Mouse (Mus musculus) cerebellum, adult (tissue): ENCODE results near the gene Fbxo2.
A peak's percentile ranks its signal among the peaks of the same experiment; 100 is the strongest.

Experiments used
- ATAC-seq: cut with Nextera tagmentation; 2 replicates; pipeline ENCODE4 v1.9.2; 2017; ENCODE audit warnings: mild to moderate bottlenecking, moderate library complexity, mixed read lengths; ENCODE audit not compliant: insufficient number of reproducible peaks, low FRiP score, low TSS enrichment

The Fbxo2 gene

GRCm38 (mm10) chr4:148140098-148141011 lies 20.1 kb upstream of the Fbxo2 start:
- peak; percentile 90 for ATAC-seq

DNA sequence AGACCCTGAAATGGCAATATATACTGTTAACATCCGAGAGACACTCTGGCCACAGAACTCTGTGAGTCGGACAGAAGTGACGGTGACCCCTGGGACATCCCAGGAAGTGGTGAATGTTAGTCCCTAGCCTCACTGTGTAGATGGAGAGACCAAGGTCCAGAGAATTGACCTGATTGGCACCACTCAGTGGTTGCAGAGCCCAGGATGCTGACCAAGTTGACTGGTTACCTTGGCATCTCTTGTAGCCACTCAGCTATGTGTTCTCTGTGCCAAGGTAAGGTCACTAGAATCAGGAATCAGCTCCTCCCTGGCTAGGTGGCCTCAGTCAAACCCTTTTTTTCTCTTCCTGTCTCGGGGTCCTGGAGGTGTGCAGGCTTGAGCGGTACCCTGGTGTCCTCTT lies 16.7 kb upstream of the Fbxo2 start:
- no peak for ATAC-seq

DNA sequence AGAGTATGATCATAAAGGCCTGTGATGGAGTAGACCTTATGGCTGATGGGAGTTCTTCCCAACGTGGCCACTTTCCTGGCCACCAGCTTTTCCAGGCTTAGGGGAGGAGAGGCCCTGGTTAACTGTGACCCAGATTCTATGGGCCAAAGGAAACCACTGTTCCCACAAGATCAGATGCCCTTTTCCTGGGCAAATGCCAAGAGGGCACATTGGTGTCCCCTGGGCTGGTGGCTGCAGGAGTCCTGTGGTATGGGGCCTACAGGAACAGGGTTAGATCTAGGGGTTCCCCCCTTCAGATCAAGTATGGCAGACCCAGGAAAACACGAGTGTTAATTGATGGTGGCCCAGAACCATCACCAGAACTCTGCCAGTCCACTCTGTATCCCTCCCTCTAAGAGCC lies 12.7 kb upstream of the Fbxo2 start:
- ATAC-seq = no peak

DNA sequence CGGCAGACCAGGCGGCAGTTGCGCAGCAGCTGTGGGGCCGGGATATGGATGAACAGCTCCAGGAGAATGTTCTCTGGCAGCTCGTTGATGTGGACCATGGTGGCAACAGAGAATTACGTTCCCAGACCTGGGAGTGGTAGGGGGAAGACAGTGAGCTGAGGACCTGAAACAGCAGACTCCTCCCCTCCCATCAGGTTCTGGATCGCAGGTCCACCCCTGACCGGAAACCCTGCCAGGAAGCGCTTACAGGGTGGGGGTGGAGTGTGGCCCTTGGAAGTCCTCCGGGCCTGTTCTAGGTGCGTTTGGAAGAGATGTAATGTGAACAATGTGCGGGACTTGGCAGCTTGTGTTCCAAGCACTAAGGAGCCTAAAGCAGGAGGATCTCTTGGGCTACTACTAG lies 10.9 kb upstream of the Fbxo2 start:
- no peak for ATAC-seq

GRCm38 (mm10) chr4:148150242-148150641 lies 10.2 kb upstream of the Fbxo2 start:
- ATAC-seq = no peak

GRCm38 (mm10) chr4:148150953-148151266 lies 9.5 kb upstream of the Fbxo2 start:
- ATAC-seq = no peak

DNA sequence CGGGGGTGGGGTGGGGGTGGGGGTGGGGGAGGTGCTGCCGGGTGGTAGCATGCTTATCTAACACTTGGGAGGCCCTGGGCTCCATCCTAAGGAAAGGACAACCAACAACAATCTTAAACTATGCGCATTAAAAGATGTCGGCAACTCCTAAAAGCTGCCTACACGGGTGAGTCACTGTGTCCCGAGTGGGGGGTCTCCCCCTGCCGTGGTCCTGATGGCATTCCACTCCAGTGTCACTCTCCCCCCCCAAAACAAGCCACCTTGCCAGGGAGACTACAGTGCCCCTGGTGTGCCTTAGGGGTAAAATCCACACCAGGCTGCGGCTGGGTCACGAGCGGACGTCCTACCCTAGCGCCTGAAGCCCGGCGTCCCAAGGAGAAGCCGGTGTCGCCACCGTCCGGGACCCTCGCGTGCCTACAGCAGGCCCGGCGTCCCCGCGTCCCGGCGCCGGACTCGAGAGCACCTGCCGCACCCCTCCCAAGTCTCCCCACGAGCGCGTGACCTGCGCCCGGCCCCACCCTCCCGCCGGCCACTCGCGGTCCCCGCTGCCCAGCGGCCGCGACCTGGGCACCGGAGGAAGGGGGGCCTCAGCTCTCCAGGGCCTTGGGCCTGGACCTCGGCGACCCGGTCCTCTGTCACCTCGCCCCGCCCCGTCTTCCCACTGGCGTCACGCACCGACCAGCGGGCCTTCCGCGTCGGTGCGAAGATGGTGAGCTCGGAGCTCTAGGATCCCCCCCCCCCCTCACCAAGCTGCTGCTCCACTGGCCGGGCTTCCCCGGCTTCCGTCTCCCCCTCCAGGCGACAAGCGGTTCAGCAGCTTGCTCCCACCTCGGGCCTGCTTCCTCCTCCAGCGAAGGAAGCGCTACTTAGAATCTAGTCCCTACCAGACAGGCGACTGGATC lies 8.9 kb upstream of the Fbxo2 start, which contains the start of gene Fbxo6:
TSS of gene Fbxo6 (minus strand) at position 874 of the 902 bp plus-strand sequence.
- peak; percentile 84 for ATAC-seq

DNA sequence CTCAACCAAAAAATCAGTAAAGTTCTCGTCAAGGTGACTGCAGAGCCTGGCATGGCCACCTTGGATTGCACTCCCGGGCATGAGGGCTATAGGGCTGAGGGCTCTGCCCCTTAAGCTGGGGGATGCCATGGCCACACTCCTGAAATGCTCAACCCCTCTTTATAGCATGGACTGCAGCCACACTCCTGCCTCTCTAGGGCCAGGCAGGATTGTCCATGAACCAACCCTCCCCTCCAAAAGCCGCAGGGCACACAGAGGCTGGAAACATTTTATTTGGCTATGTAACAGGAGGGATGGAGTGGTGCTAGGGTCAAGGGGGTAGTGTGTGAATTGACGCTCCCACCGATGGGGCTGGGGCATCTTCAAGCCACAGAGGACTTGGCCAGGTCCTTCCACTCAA lies 7.9 kb upstream of the Fbxo2 start:
- no peak for ATAC-seq

GRCm38 (mm10) chr4:148154006-148154405 lies 6.4 kb upstream of the Fbxo2 start:
- ATAC-seq = no peak

- ATAC-seq = no peak
These were observed 5.4 kb upstream of the Fbxo2 start for GRCm38 (mm10) chr4:148154982-148155381.

GRCm38 (mm10) chr4:148158436-148159348 lies 1.7 kb upstream of the Fbxo2 start:
- no peak for ATAC-seq

DNA sequence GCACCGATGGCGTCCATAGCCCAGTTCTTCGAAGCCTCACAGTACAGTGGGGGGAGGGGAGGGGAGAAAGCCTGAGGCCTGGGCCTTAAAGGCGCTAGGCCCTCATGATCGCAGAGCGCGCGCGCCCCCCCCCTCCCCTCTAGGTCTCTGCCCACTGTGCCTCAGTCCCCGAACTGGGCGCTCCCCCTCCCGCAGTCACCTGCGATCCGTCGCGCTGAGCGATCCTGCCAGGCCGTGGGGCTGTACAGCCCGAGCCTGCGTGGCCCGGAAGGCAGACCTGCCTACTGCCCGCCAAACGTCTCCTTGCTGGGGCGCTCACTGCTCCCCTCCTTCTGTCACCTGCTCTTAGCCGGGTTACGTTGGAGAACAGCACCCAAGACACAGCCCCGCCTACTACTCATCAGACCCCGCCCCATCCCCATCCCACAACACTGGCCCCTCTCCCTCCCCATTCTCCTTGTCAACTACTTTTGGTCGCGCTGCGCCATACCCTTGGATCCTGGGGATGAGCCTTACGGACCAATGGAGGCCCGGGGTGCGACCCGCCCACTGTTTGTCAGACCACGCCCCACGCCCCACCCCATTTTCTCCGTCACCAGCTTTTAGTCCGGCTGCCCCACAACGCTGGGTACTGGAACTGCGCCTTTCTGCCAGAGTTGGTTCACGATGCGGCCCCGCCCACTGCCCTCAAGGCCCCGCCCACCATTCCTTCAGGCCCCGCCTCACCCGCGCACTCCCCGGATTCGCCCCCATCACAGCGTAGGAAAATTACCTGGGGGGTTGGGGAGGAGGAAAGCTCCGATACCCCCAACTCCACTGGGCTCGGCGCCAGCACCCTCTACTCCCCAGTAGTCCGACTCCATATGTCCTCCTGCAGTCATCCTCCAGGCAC lies 631 bp upstream of the Fbxo2 start:
- peak; percentile 82 for ATAC-seq

DNA sequence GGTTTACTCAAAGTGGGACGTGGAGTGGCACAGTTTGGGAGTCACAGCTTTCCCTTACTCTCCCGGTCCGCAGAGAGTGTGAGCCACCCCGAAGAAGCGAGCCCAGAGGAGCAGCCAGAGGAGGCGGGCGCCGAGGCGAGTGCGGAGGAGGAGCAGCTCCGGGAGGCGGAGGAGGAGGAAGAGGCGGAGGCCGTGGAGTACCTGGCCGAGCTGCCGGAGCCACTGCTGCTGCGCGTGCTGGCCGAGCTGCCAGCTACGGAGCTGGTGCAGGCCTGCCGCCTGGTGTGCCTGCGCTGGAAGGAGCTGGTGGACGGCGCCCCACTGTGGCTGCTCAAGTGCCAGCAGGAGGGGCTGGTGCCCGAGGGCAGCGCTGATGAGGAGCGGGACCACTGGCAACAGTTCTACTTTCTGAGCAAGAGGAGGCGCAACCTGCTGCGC lies 3.6 kb downstream of the Fbxo2 start:
- ATAC-seq = no peak

GRCm38 (mm10) chr4:148164461-148164860 lies 4.0 kb downstream of the Fbxo2 start:
- no peak for ATAC-seq

- no peak for ATAC-seq
These were observed 5.1 kb downstream of the Fbxo2 start for GRCm38 (mm10) chr4:148165551-148165950.

DNA sequence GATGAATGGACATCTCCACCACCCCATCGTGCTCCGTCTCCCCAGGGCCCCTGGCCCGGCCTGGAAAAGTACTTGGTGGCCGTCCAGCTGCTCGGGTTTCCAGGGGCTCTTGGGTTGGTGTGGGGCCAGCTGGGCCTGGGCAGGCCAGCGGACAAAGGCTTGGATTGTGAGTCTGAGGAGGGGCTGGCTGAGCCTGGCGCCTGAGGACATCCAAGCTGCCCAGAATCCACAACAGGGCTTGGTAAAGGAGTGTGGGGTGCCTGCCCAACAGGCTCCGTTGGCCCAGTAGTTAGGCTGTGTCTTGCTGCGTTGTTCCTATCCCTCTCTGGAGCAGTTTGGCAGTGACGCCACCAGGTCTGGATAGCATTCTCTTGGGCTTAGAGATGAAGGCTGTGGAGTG lies 6.0 kb downstream of the Fbxo2 start:
- peak; percentile 31 for ATAC-seq

- ATAC-seq = no peak
These were observed 6.6 kb downstream of the Fbxo2 start for GRCm38 (mm10) chr4:148166986-148167385.

- no peak for ATAC-seq
These were observed 7.9 kb downstream of the Fbxo2 start for GRCm38 (mm10) chr4:148168287-148168686.

DNA sequence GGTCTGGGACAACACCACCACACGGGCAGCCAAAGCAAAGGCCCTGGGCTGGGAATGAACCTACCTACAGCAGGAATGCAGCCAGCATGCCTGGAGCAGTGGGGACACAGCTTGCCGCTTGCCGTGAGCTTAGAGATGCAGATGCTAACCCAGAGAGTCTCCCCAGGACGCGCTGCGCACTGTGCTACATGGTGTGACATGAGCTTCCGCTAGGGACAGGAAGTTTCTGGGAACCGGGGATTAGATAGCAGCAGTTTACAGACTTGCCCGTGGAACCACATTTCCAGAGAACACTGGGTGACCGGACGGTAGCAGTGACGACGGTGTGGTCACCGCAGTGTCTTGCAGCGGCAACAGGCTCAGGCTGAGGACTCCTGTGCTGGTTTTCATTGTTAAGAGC lies 9.2 kb downstream of the Fbxo2 start:
- ATAC-seq = no peak
